Mouse (Mus musculus) neural tube, embryonic 14.5 days (tissue): ENCODE measurements around the gene Clstn3. TPM values are rescaled to one million over a fixed set of nuclear protein-coding genes. Genes with fewer than 3 reads are reported as not detected.
"Not testable (repeated sequence)": the region's sequence is repeated elsewhere in the genome, so short reads cannot be mapped to it uniquely, and the experiment has no call there.

Source experiments
- ATAC-seq: fragments of 200-750 bp; cut with Nextera tagmentation; 2 replicates; pipeline ENCODE4 v1.8.0; 2017; ENCODE audit warnings: low read depth, mild to moderate bottlenecking, moderate TSS enrichment, moderate library complexity
- H3K27ac ChIP-seq: fragments of 300-500 bp; sonication (generic); 2 replicates; pipeline ENCODE4 v1.5.1; 2014; ENCODE audit warnings: low read depth, mild to moderate bottlenecking, control low read depth, low read length, moderate library complexity, mixed read lengths
- H3K27me3 ChIP-seq: fragments of 300-500 bp; sonication (generic); 2 replicates; pipeline ENCODE4 v1.6.1; 2014; ENCODE audit warnings: low read length; ENCODE audit not compliant: control insufficient read depth, insufficient read depth
- H3K36me3 ChIP-seq: fragments of 300-500 bp; sonication (generic); 2 replicates; pipeline ENCODE4 v1.6.1; 2014; ENCODE audit warnings: low read length, mixed read lengths; ENCODE audit not compliant: control insufficient read depth, insufficient read depth
- H3K4me1 ChIP-seq: fragments of 300-500 bp; sonication (generic); 2 replicates; pipeline ENCODE4 v1.6.1; 2014; ENCODE audit warnings: low read length; ENCODE audit not compliant: control insufficient read depth, insufficient read depth
- H3K4me2 ChIP-seq: fragments of 300-500 bp; sonication (generic); 2 replicates; pipeline ENCODE4 v1.6.1; 2014; ENCODE audit warnings: mild to moderate bottlenecking, low read depth, low read length, control low read depth
- H3K4me3 ChIP-seq: fragments of 300-500 bp; sonication (generic); 2 replicates; pipeline ENCODE4 v1.5.1; 2014; ENCODE audit warnings: low read depth, low read length, control low read depth, mixed read lengths
- H3K9ac ChIP-seq: fragments of 300-500 bp; sonication (generic); replicated peaks from 2 replicates; pipeline ENCODE4 v1.6.1; 2014; ENCODE audit warnings: low read depth, mild to moderate bottlenecking, control low read depth, low read length, mixed read lengths
- H3K9me3 ChIP-seq: fragments of 300-500 bp; sonication (generic); 2 replicates; pipeline ENCODE4 v1.6.1; 2016; ENCODE audit warnings: low read length; ENCODE audit not compliant: control insufficient read depth
- WGBS: fragments of 180-500 bp; shearing (Covaris S2); extraction: QIAGEN DNeasy Blood & Tissue Kit; methylation state at CpG from one replicate; pipeline ENCODE4 v1.1.7; 2014; 5-methylcytosine and 5-hydroxymethylcytosine counted together
- polyA plus RNA-seq: library from polyadenylated mRNA; unstranded; fragments of >200 nt; fragmentation: Nextera tagmentation; extraction: Ambion mirVana; gene quantifications from 2 replicates; pipeline ENCODE4 v1.2.1, GENCODE M21; 2014

Clstn3 gene
- polyA plus RNA-seq, 1 experiment from 2014 or later = 90.4 TPM

DNA sequence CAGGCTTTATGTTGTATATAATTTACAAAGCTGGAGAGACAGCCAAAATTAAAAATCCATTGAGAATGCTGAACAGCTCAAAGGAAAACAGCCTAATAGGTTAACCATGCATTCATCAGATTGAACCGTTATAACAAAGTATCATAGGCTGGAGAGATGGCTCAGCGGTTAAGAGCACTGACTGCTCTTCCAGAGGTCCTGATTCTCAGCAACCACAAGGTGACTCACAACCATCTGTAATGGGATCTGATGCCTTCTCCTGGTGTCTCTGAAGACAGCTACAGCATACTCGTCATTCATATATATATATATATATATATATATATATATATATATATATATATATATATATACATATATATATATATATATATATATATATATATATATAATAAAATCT lies 19.2 kb upstream of the Clstn3 start:
- H3K4me1 ChIP-seq, H3K9me3 ChIP-seq, H3K9ac ChIP-seq, H3K27me3 ChIP-seq, H3K36me3 ChIP-seq, H3K4me2 ChIP-seq, H3K27ac ChIP-seq, H3K4me3 ChIP-seq, ATAC-seq: not testable (repeated sequence)
- 91% methylated on average over 3 of the region's 3 CpGs for WGBS

- 28% methylated on average over 6 of the region's 6 CpGs for WGBS
- Histone ChIP-seq H3K9me3 (no peaks in the 10 kb centered on the region), H3K9ac (no peak overlapping the region), H3K36me3 (no peaks in the 10 kb centered on the region), H3K4me3 (no peak overlapping the region), H3K4me2 (no peak overlapping the region), H3K4me1 (no peaks in the 10 kb centered on the region), H3K27me3 (no peaks in the 10 kb centered on the region), H3K27ac (no peak overlapping the region)
- ATAC-seq = 0 out of 2 replicates have a peak, but pooled peaks have one; percentile 25
Measured at GRCm38 (mm10) chr6:124481571-124481970, 17.0 kb upstream of the Clstn3 start.

GRCm38 (mm10) chr6:124480295-124480694 lies 15.7 kb upstream of the Clstn3 start:
- no peaks in the 10 kb centered on the region for H3K36me3 ChIP-seq
- no peaks in the 10 kb centered on the region for H3K4me1 ChIP-seq
- no peaks in the 10 kb centered on the region for H3K9me3 ChIP-seq
- no peak overlapping the region for H3K27ac ChIP-seq
- H3K9ac ChIP-seq = no peak overlapping the region
- H3K4me3 ChIP-seq = no peak overlapping the region
- H3K27me3 ChIP-seq = no peaks in the 10 kb centered on the region
- 53% methylated on average over 4 of the region's 4 CpGs for WGBS
- H3K4me2 ChIP-seq = no peak overlapping the region
- peak; percentile 26; the same call in 1 of the 2 replicates for ATAC-seq

- ATAC-seq = no peak
- Histone ChIP-seq H3K9me3 (no peaks in the 10 kb centered on the region), H3K4me2 (no peak overlapping the region), H3K9ac (no peak overlapping the region), H3K4me3 (no peak overlapping the region), H3K27ac (no peak overlapping the region), H3K36me3 (no peaks in the 10 kb centered on the region), H3K4me1 (no peaks in the 10 kb centered on the region), H3K27me3 (no peaks in the 10 kb centered on the region)
- 92% methylated on average over 3 of the region's 3 CpGs for WGBS
Measured at GRCm38 (mm10) chr6:124479573-124479930, 15.0 kb upstream of the Clstn3 start.

DNA sequence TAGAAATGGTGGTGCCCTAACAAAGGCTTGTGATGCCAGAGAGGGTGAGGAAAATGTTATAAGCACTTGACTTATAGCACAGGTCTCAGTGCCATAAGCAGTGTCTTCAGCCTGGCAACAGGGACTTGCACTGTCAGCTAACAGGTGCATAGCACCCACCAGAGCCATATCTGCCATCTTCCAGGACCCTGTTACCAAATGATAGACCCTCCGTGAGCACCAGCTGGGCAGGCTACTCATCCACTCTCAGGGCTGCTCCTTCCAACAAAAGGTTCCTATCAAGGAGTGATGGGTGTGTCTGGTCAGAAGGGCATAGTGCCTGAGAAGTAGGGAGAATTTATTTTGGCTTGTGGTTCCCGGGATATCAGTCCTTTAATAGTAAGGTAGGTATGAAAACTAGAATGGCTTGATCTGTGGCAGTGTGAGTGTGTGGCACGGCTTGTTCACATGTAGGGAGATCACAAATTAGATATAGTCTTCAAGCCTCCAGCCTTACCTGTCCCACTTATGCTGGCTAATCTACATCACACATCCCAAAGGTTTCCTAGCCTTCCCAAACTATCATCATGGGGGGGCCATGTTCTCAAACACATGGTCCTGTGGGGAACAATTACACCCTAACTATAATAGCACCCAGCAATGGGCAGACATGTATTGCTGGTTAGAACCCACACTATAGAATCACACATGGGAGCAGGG lies 14.4 kb upstream of the Clstn3 start:
- Histone ChIP-seq H3K4me3 (no peak overlapping the region), H3K9ac (no peak overlapping the region), H3K27me3 (no peaks in the 10 kb centered on the region), H3K4me2 (no peak overlapping the region), H3K9me3 (no peaks in the 10 kb centered on the region), H3K27ac (no peak overlapping the region), H3K4me1 (no peaks in the 10 kb centered on the region), H3K36me3 (no peaks in the 10 kb centered on the region)
- 86% methylated on average over 3 of the region's 3 CpGs for WGBS
- no peak for ATAC-seq

GRCm38 (mm10) chr6:124477922-124478651 lies 13.5 kb upstream of the Clstn3 start:
- no peak overlapping the region for H3K9ac ChIP-seq
- ATAC-seq = no peak
- H3K27me3 ChIP-seq = no peaks in the 10 kb centered on the region
- no peaks in the 10 kb centered on the region for H3K9me3 ChIP-seq
- 81% methylated on average over 17 of the region's 17 CpGs for WGBS
- H3K4me1 ChIP-seq = no peaks in the 10 kb centered on the region
- H3K4me2 ChIP-seq = no peak overlapping the region
- H3K36me3 ChIP-seq = no peaks in the 10 kb centered on the region
- no peak overlapping the region for H3K27ac ChIP-seq
- H3K4me3 ChIP-seq = no peak overlapping the region

GRCm38 (mm10) chr6:124477221-124477655 lies 12.6 kb upstream of the Clstn3 start:
- Histone ChIP-seq H3K4me1 (no peaks in the 10 kb centered on the region), H3K36me3 (no peaks in the 10 kb centered on the region), H3K27me3 (no peaks in the 10 kb centered on the region), H3K4me3 (no peak overlapping the region), H3K27ac (no peak overlapping the region), H3K9ac (no peak overlapping the region), H3K9me3 (no peaks in the 10 kb centered on the region), H3K4me2 (no peak overlapping the region)
- 65% methylated on average over 5 of the region's 5 CpGs for WGBS
- no peak for ATAC-seq

- no peaks in the 10 kb centered on the region for H3K36me3 ChIP-seq
- no peak overlapping the region for H3K27ac ChIP-seq
- 88% methylated on average over 11 of the region's 11 CpGs for WGBS
Measured at GRCm38 (mm10) chr6:124476796-124477195, 12.2 kb upstream of the Clstn3 start.

GRCm38 (mm10) chr6:124476216-124476615 lies 11.6 kb upstream of the Clstn3 start:
- Histone ChIP-seq H3K27ac (no peak overlapping the region), H3K9ac (no peak overlapping the region), H3K4me2 (no peak overlapping the region), H3K27me3 (no peaks in the 10 kb centered on the region), H3K4me3 (no peak overlapping the region), H3K4me1 (no peaks in the 10 kb centered on the region), H3K9me3 (no peaks in the 10 kb centered on the region), H3K36me3 (no peaks in the 10 kb centered on the region)
- ATAC-seq = no peak
- 80% methylated on average over 7 of the region's 7 CpGs for WGBS

More at GRCm38 (mm10) chr6:124476796-124477195, 12.2 kb upstream of the Clstn3 start:
- H3K4me3 ChIP-seq = no peak overlapping the region
- H3K27me3 ChIP-seq = no peaks in the 10 kb centered on the region
- H3K9ac ChIP-seq = no peak overlapping the region
- no peaks in the 10 kb centered on the region for H3K9me3 ChIP-seq
- no peak for ATAC-seq
- H3K4me1 ChIP-seq = no peaks in the 10 kb centered on the region
- H3K4me2 ChIP-seq = no peak overlapping the region
